Mouse (Mus musculus) retina, postnatal 1 day (tissue): ENCODE data around the gene Tyms.
"Not testable (repeated sequence)": the region's sequence is repeated elsewhere in the genome, so short reads cannot be mapped to it uniquely, and the experiment has no call there.

Experiments
- DNase-seq: peaks from one replicate; pipeline ENCODE4 v3.0.0-alpha.2; 2012

Tyms gene

GRCm38 (mm10) chr5:30098260-30098659, 24.8 kb upstream of the Tyms start:
- no peak for DNase-seq

DNA sequence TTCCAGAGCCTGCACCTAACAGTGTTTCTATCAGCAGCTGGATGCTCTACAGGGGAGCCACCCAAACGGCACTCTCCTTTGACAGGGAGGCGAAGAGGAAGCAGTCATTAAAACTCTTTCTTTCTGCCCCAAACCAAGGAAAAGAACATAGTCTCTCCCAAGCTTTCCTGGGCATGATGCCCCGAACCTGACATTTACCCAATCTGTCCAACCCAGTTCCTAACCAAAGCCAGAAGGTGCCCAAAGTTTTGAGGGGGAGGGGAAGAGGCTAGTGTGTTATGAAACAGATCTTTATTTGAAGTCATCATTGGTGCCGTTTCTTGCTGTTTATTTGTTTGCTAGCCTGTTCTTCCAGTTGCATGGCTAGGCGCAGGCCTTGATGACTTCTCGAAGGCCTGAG, 22.3 kb upstream of the Tyms start:
- no peak for DNase-seq

- no peak for DNase-seq
Observed at GRCm38 (mm10) chr5:30094399-30094798, 21.0 kb upstream of the Tyms start.

- no peak for DNase-seq
Observed at GRCm38 (mm10) chr5:30092701-30093100, 19.3 kb upstream of the Tyms start.

GRCm38 (mm10) chr5:30072377-30072776, 1.0 kb downstream of the Tyms start:
- DNase-seq: no peak

GRCm38 (mm10) chr5:30071677-30072076, 1.7 kb downstream of the Tyms start:
- DNase-seq: no peak

DNA sequence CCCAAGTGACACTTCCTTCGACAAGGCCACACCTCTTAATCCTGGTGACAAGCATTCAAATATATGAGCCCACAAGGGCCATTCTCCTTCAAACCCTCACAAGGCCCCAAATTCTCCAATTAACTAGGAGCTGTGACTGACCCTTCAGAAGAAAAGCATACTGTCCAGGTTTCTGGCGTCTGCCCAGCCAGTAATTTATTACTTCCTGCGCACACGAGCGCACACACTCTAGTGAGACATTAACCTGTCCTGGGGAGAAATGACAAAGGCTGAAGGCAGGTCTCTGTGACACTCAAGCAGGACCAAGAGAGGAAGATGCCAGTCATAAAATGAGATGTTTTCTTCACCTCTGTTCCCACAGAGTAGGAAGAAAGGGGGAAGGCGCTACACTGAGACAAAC, 5.7 kb downstream of the Tyms start:
- DNase-seq: no peak

DNA sequence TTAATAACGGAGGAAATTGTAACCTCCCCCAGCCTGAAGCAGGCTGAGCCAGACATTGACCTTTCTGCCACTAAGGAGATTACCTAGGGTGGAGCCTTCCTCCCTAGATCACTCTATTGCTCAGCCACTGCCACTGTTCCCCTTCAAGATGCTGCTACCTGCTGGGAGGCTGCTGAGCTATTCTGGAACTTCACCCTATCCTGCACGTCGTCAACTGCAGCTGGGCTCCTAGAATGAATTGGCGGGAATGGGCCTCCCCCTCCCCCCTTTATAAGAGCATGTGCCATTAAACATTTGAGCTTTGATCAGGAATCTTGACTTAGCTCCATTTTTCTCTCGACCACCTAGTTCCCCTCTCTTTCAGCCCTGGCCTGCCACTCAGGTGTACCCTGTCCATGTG, 13.8 kb downstream of the Tyms start:
- not testable (repeated sequence) for DNase-seq

DNA sequence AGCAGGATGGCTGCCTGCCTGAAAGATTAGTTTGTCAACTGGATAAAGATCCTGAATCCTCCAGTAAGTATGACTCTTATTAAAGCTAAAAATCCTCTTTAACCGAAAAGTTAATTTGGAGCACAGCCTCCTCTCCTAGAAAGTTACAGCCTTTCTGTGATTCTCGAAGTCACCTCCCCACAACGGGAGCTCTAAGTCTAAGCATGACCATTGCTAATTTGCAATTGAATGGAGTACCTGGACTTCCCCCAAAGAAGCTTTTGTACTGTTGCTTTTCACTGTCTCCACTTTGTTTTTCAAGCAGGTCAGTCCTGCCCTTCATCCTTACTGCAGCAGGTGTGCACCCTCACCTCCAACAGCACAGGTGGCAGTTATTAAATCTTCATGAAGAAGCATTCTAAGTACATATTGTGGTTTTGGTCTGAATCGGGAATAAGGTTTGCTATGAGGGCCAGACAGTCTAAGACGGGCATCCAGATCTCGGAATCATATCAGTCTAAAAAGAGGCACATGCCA, 15.1 kb downstream of the Tyms start:
- DNase-seq: no peak

DNA sequence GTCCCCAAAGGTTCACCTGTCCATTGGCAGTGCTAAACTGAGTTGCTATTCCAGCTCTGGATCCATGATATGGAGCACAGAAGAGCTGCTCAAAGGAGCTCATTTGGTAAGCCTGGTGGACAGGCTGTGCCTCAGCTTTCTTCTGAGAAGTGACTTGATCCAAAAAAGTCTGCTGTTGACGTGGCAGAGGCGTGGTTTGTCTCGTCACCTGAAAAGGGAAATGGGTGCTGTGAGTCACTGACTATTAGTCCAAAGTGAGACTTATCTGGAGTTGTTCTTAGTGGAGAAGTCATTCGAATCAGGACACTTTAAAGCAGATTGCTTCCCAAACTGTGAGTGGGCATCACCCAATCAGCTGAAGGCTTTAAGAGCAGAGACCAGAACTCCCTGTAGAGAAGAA, 33.6 kb downstream of the Tyms start:
- not testable (repeated sequence) for DNase-seq

- not testable (repeated sequence) for DNase-seq
Observed at GRCm38 (mm10) chr5:30039324-30039723, 34.1 kb downstream of the Tyms start.

DNA sequence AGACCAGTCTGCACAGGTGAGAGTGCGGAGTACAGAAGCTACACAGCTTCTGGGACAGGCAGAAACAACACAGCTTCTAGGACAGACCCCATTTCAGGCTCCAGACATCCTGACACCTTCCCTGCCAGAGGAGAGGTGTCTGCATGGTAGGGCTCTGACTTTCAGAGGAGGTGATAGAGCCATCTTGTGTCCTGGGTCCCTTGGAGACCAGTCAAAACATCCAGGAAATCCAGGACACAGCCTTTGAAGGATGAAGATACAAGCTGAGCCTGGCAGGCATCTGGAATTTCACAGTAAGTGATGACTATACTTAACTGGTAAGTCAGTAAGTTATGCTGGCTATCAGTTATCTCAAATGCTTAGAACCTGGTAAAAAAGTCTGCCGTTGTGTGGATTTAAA, 36.3 kb downstream of the Tyms start:
- not testable (repeated sequence) for DNase-seq

- not testable (repeated sequence) for DNase-seq
Observed at GRCm38 (mm10) chr5:30035862-30036261, 37.6 kb downstream of the Tyms start.

DNA sequence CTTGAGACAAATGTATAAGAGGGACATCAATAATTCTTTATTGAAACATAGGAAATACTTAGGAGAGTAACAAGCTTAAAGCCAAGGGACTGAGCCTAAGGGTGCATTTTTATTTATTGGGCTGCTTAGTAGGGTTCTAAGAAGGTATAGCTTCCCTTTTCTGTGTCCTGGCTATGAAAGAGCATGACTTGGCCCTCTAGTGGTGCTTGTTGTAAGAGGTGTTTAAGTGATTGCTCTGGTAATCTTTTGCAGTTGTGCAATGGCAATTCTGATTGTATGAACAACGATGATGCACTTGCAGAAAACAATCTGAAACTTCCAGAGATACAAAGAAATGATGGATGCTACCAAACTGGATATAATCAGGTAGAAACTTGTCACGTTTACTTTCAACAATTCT, 58.8 kb downstream of the Tyms start:
- DNase-seq: peak; percentile 18

DNA sequence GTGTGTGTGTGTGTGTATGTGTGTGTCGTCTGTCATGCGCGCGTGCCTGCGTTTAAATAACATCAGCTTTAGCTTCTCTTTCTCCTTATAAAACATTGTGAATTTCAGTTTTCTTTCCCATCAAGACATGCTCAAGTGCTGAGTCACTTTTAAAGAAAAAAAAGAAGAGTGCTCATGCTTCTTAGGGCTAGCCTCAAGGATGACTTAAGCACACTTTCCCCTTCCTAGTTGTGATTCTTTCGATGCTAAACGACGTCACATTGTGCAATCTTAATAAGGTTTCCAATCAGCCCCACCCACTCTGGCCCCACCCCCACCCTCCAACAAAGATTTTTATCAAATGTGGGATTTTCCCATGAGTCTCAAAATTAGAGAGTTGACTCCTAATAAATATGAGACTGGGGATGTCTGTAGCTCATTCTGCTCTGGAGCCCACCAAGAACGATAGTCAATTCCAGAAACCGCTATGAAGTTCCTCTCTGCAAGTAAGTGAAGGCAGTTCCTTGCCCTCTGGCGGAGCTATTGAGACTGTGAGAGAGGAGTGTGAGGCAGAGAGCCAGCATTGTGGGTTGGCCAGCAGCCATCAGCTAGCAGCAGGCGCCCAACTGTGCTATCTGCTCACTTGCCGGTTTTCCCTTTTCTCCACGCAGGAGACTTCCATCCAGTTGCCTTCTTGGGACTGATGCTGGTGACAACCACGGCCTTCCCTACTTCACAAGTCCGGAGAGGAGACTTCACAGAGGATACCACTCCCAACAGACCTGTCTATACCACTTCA, 60.5 kb downstream of the Tyms start, which contains the start of gene Il6:
Gene Il6 (plus strand): TSS at position 389 of the 778 bp plus-strand sequence.
- peak; percentile 23 for DNase-seq
